In genomic region chr9:40269103-40269861, GRCm38 (mm10) we compare ENCODE assay signal across 8 mouse cellular contexts. TPM values are rescaled to one million over a fixed set of nuclear protein-coding genes. Genes with fewer than 3 reads are reported as not detected.
A peak's percentile ranks its signal among the peaks of the same experiment; 100 is the strongest.
DNase-seq lines count a peak whose midpoint lies in the region; ATAC-seq and TF ChIP-seq lines count a peak whose summit lies in the region.

Gene Scn3b, plus strand, starts transcription at chr9:40269217.

- H3K27me3 ChIP-seq in spleen, adult 2 months (ENCODE audit: control insufficient read depth, insufficient read depth, low read length) = no peaks in the 10 kb centered on the region
- H3K27me3 ChIP-seq in heart, embryonic 11.5 days (ENCODE audit: control insufficient read depth, insufficient read depth, low read length) = peaks cover 23% of the 10 kb centered on the region
- peaks cover 16% of the 10 kb centered on the region; the same call in 1 of the 2 replicates for H3K27me3 ChIP-seq in liver, postnatal 0 days (ENCODE audit: insufficient read depth, low read length)
- no peaks in the 10 kb centered on the region; the same call in 1 of the 2 replicates for H3K27me3 ChIP-seq in neural tube, embryonic 14.5 days (ENCODE audit: control insufficient read depth, insufficient read depth, low read length)

- H3K9me3 ChIP-seq in heart, embryonic 11.5 days (replicated peaks; ENCODE audit: control insufficient read depth, low read length) = no peaks in the 10 kb centered on the region
- no peaks in the 10 kb centered on the region for H3K9me3 ChIP-seq in liver, postnatal 0 days (ENCODE audit: low read length)
- H3K9me3 ChIP-seq in neural tube, embryonic 14.5 days (ENCODE audit: control insufficient read depth, low read length) = no peaks in the 10 kb centered on the region

- H3K9ac ChIP-seq in heart, embryonic 11.5 days (ENCODE audit: low read depth, low read length) = no peak within 1 kb of the TSS
- no peak within 1 kb of the TSS for H3K9ac ChIP-seq in liver, postnatal 0 days (replicated peaks)
- H3K9ac ChIP-seq in neural tube, embryonic 14.5 days (replicated peaks; ENCODE audit: low read depth, low read length) = peak within 1 kb of the TSS; percentile 66

- no peaks in the 10 kb centered on the region for H3K36me3 ChIP-seq in spleen, adult 2 months (ENCODE audit: control insufficient read depth, insufficient read depth, low read length)
- no peaks in the 10 kb centered on the region for H3K36me3 ChIP-seq in heart, embryonic 11.5 days (ENCODE audit: control insufficient read depth, insufficient read depth, low read length)
- no peaks in the 10 kb centered on the region for H3K36me3 ChIP-seq in liver, postnatal 0 days (replicated peaks; ENCODE audit: insufficient read depth, low read length)
- no peaks in the 10 kb centered on the region for H3K36me3 ChIP-seq in neural tube, embryonic 14.5 days (ENCODE audit: control insufficient read depth, insufficient read depth, low read length)

- TF ChIP-seq CTCF in spleen, adult 2 months (IDR thresholded peaks at IDR 0.05; ENCODE audit: extremely low read depth, insufficient read depth, insufficient read length, insufficient replicate concordance) = no peak
- TF ChIP-seq CTCF in embryonic fibroblast, embryonic 13.5 days (IDR thresholded peaks at IDR 0.05; ENCODE audit: borderline replicate concordance, insufficient read depth, low read length) = no peak
- TF ChIP-seq CTCF in layer of hippocampus, adult 2 months (conservative IDR thresholded peaks at IDR 0.05) = no peak
- TF ChIP-seq CTCF in liver, postnatal 0 days (IDR thresholded peaks at IDR 0.05; ENCODE audit: low read depth) = no peak

- no peak for TF ChIP-seq POLR2A in spleen, adult 2 months (IDR thresholded peaks at IDR 0.05; ENCODE audit: low read depth, low read length)
- TF ChIP-seq POLR2A in embryonic fibroblast, embryonic 13.5 days (IDR thresholded peaks at IDR 0.05; ENCODE audit: low read depth, low read length) = no peak

- H3K4me1 ChIP-seq in spleen, adult 2 months (ENCODE audit: control insufficient read depth, insufficient read depth, insufficient read length) = no peaks in the 10 kb centered on the region
- H3K4me1 ChIP-seq in embryonic fibroblast, embryonic 13.5 days (ENCODE audit: control insufficient read depth, insufficient read depth, low read length) = 0 out of 2 replicates have a peak, but pooled peaks cover 2% of the 10 kb centered on the region
- peaks cover 5% of the 10 kb centered on the region; the same call in 1 of the 2 replicates for H3K4me1 ChIP-seq in heart, embryonic 11.5 days (ENCODE audit: control insufficient read depth, insufficient read depth, low read length)
- peaks cover 12% of the 10 kb centered on the region for H3K4me1 ChIP-seq in liver, postnatal 0 days (ENCODE audit: insufficient read depth)
- H3K4me1 ChIP-seq in neural tube, embryonic 14.5 days (ENCODE audit: control insufficient read depth, insufficient read depth, low read length) = peaks cover 29% of the 10 kb centered on the region; the same call in 1 of the 2 replicates

- 4% methylated on average over 42 of the region's 42 CpGs for WGBS in spleen, adult 2 months
- WGBS in heart, embryonic 11.5 days (ENCODE audit: insufficient replicate concordance) = 1% methylated on average over 39 of the region's 42 CpGs
- WGBS in liver, postnatal 0 days (ENCODE audit: insufficient replicate concordance) = 2% methylated on average over 37 of the region's 42 CpGs
- WGBS in neural tube, embryonic 14.5 days = under 1% methylated on average over 41 of the region's 42 CpGs

- no peak for TF ChIP-seq EP300 in liver, postnatal 0 days (IDR thresholded peaks at IDR 0.05; ENCODE audit: low read depth)

- peak within 1 kb of the TSS; percentile 4; the same call in 1 of the 2 replicates for H3K4me3 ChIP-seq in spleen, adult 2 months (ENCODE audit: extremely low read depth, insufficient read depth, insufficient read length)
- 0 out of 2 replicates have a peak within 1 kb of the TSS, but pooled peaks have one; percentile 11 for H3K4me3 ChIP-seq in embryonic fibroblast, embryonic 13.5 days (ENCODE audit: insufficient read depth, low read length)
- peak within 1 kb of the TSS; percentile 34 for H3K4me3 ChIP-seq in heart, embryonic 11.5 days (ENCODE audit: low read depth, low read length)
- H3K4me3 ChIP-seq in layer of hippocampus, adult 2 months = peak within 1 kb of the TSS; percentile 83
- H3K4me3 ChIP-seq in liver, postnatal 0 days (ENCODE audit: low read depth, low read length) = peak within 1 kb of the TSS; percentile 29
- peak within 1 kb of the TSS; percentile 60 for H3K4me3 ChIP-seq in neural tube, embryonic 14.5 days (ENCODE audit: low read depth, low read length)

- no peak for DNase-seq in spleen, adult 2 months (ENCODE audit: low read depth in 1 of 2, low spot score in 2 of 2)
- no peak for DNase-seq in spleen, adult 18-20 months
- peak; percentile 85 to 93 for DNase-seq in layer of hippocampus, adult 2 months (ENCODE audit: low spot score in 2 of 2)
- DNase-seq in liver, postnatal 0 days = peak; percentile 20

- H3K4me2 ChIP-seq in heart, embryonic 11.5 days = peak within 1 kb of the TSS; percentile 63
- H3K4me2 ChIP-seq in liver, postnatal 0 days (ENCODE audit: low read depth, low read length) = peak within 1 kb of the TSS; percentile 64
- peak within 1 kb of the TSS; percentile 69 for H3K4me2 ChIP-seq in neural tube, embryonic 14.5 days (ENCODE audit: low read depth, low read length)

- no peak within 1 kb of the TSS for H3K27ac ChIP-seq in spleen, adult 2 months (ENCODE audit: insufficient read depth, low read length)
- H3K27ac ChIP-seq in embryonic fibroblast, embryonic 13.5 days (ENCODE audit: insufficient read depth, low read length) = no peak within 1 kb of the TSS
- no peak within 1 kb of the TSS for H3K27ac ChIP-seq in heart, embryonic 11.5 days (ENCODE audit: low read depth, low read length)
- H3K27ac ChIP-seq in layer of hippocampus, adult 2 months = peak within 1 kb of the TSS; percentile 96
- no peak within 1 kb of the TSS for H3K27ac ChIP-seq in liver, postnatal 0 days (ENCODE audit: low read depth)
- peak within 1 kb of the TSS; percentile 84 for H3K27ac ChIP-seq in neural tube, embryonic 14.5 days (ENCODE audit: low read depth, low read length)

- peak; percentile 49; the same call in 1 of the 2 replicates for ATAC-seq in heart, embryonic 11.5 days (replicated peaks; ENCODE audit: insufficient number of reproducible peaks, low FRiP score, low TSS enrichment)
- ATAC-seq in liver, postnatal 0 days = no peak
- peak; percentile 96 for ATAC-seq in neural tube, embryonic 14.5 days (ENCODE audit: low read depth)
- ATAC-seq in erythroid progenitor cell, adult 5-6 weeks (replicated peaks; ENCODE audit: low FRiP score, poor library complexity, severe bottlenecking) = no peak

RNA-seq across cellular contexts. Expression of gene Scn3b, which starts in this region (rescaled TPM):
- polyA plus RNA-seq in spleen, adult 2 months (2012; rRNA removed) = 0.07 and 0.26 TPM in 2 replicates
- 2.2 and 3.2 TPM in 2 replicates for polyA plus RNA-seq in embryonic fibroblast, embryonic 13.5 days (2011; ENCODE audit: insufficient read length, low read depth, missing spikeins)
- 0.38 and 0.44 TPM in 2 replicates for polyA plus RNA-seq in heart, embryonic 11.5 days (2014; fragmentation: Nextera tagmentation; extraction: Ambion mirVana)
- 100 to 1,000 TPM; 254 to 266 TPM for total RNA-seq in layer of hippocampus, adult 2 months (2021)
- polyA plus RNA-seq in liver, postnatal 0 days (2015; fragmentation: Nextera tagmentation; extraction: Ambion mirVana) = 0.15 TPM in 2 replicates
- 186 and 193 TPM in 2 replicates for polyA plus RNA-seq in neural tube, embryonic 14.5 days (2014; fragmentation: Nextera tagmentation; extraction: Ambion mirVana)
- total RNA-seq in erythroid progenitor cell, adult 5-6 weeks (2015; ENCODE audit: low replicate concordance) = not detected in 2 replicates
- not detected in 2 replicates for total RNA-seq in erythroid progenitor cell, adult 5-6 weeks (2017; ENCODE audit: low replicate concordance)

Comparison
In these comparisons a context has a peak if more than half of its experiments do, and no peak if none do; other contexts are left out.
1. RNA of gene Scn3b (total RNA-seq): 254 to 266 TPM in layer of hippocampus, adult 2 months; not detected in erythroid progenitor cell, adult 5-6 weeks; every median in the first group is over 100 times any median in the second.
2. RNA of gene Scn3b (polyA plus RNA-seq): 186 to 193 TPM in neural tube, embryonic 14.5 days; 2.2 to 3.2 TPM in embryonic fibroblast, embryonic 13.5 days, 0.38 to 0.44 TPM in heart, embryonic 11.5 days, 0.07 to 0.26 TPM in spleen, adult 2 months and 0.15 TPM in liver, postnatal 0 days; every median in the first group is over 10 times any median in the second.
3. Peak in ATAC-seq, H3K4me3 ChIP-seq and H3K4me2 ChIP-seq in heart, embryonic 11.5 days; RNA of the gene not detected or under 1 TPM.
4. Peak in DNase-seq, H3K4me3 ChIP-seq and H3K4me2 ChIP-seq in liver, postnatal 0 days; RNA of the gene not detected or under 1 TPM.
5. DNase-seq: peak in layer of hippocampus, adult 2 months (2 of 2); none in spleen, adult 2 months (0 of 2) and spleen, adult 18-20 months (0 of 2).
6. H3K27ac ChIP-seq: peak in layer of hippocampus, adult 2 months (single experiment) and neural tube, embryonic 14.5 days (single experiment); none in spleen, adult 2 months (single experiment), embryonic fibroblast, embryonic 13.5 days (single experiment), heart, embryonic 11.5 days (single experiment) and liver, postnatal 0 days (single experiment).
7. H3K4me3 ChIP-seq: peak in every context shown above with its lines; median percentile 83 in layer of hippocampus, adult 2 months; 60 in neural tube, embryonic 14.5 days; 34 in heart, embryonic 11.5 days; 29 in liver, postnatal 0 days; 11 in embryonic fibroblast, embryonic 13.5 days; 4 in spleen, adult 2 months.
8. Peak in every context shown above with its lines, with median percentiles within 50 percentile points of each other: H3K4me2 ChIP-seq.